Mouse (Mus musculus) embryonic facial prominence, embryonic 11.5 days (tissue): ENCODE measurements around the gene Has1. TPM values are rescaled to one million over a fixed set of nuclear protein-coding genes. Genes with fewer than 3 reads are reported as not detected.

Experiments used
- ATAC-seq: fragments of 200-750 bp; cut with Nextera tagmentation; replicated peaks from 2 replicates; pipeline ENCODE4 v1.8.0; 2017; ENCODE audit warnings: low read depth; ENCODE audit not compliant: insufficient number of reproducible peaks, low FRiP score, low TSS enrichment
- DNase-seq: peaks from one replicate; pipeline ENCODE4 v3.0.0-alpha.2; 2015; ENCODE audit warnings: low spot score
- H3K27ac ChIP-seq: fragments of 300-500 bp; sonication (generic); replicated peaks from 2 replicates; pipeline ENCODE4 v1.5.1; 2014; ENCODE audit warnings: mild to moderate bottlenecking, low read depth, low read length, control low read depth
- H3K27me3 ChIP-seq: fragments of 300-500 bp; sonication (generic); 2 replicates; pipeline ENCODE4 v1.6.1; 2014; ENCODE audit warnings: mild to moderate bottlenecking, low read length, moderate library complexity, mixed read lengths; ENCODE audit not compliant: control insufficient read depth, insufficient read depth
- H3K36me3 ChIP-seq: fragments of 300-500 bp; sonication (generic); replicated peaks from 2 replicates; pipeline ENCODE4 v1.6.1; 2014; ENCODE audit warnings: low read depth, mild to moderate bottlenecking, low read length, moderate library complexity, mixed read lengths; ENCODE audit not compliant: control insufficient read depth, insufficient read depth
- H3K4me1 ChIP-seq: fragments of 300-500 bp; sonication (generic); 2 replicates; pipeline ENCODE4 v1.6.1; 2014; ENCODE audit warnings: low read length, mixed read lengths; ENCODE audit not compliant: control insufficient read depth, insufficient read depth
- H3K4me2 ChIP-seq: fragments of 300-500 bp; sonication (generic); 2 replicates; pipeline ENCODE4 v1.6.1; 2014; ENCODE audit warnings: low read depth, mild to moderate bottlenecking, control low read depth, low read length, moderate library complexity
- H3K4me3 ChIP-seq: fragments of 300-500 bp; sonication (generic); 2 replicates; pipeline ENCODE4 v1.5.1; 2014; ENCODE audit warnings: low read depth, low read length, control low read depth
- H3K9ac ChIP-seq: fragments of 300-500 bp; sonication (generic); replicated peaks from 2 replicates; pipeline ENCODE4 v1.6.1; 2014; ENCODE audit warnings: mild to moderate bottlenecking, control low read depth, low read length
- H3K9me3 ChIP-seq: fragments of 300-500 bp; sonication (generic); replicated peaks from 2 replicates; pipeline ENCODE4 v1.6.1; 2016; ENCODE audit warnings: mild to moderate bottlenecking, low read length, inconsistent platforms, mixed read lengths; ENCODE audit not compliant: control insufficient read depth
- WGBS: fragments of 180-500 bp; shearing (Covaris S2); extraction: QIAGEN DNeasy Blood & Tissue Kit; methylation state at CpG from one replicate; pipeline ENCODE4 v1.1.7; 2014; 5-methylcytosine and 5-hydroxymethylcytosine counted together
- polyA plus RNA-seq: library from polyadenylated mRNA; unstranded; fragments of >200 nt; fragmentation: Nextera tagmentation; extraction: Ambion mirVana; gene quantifications from 2 replicates; pipeline ENCODE4 v1.2.1, GENCODE M21; 2014

Has1 gene
- polyA plus RNA-seq, 1 experiment from 2014 or later: 0.70 TPM

- ATAC-seq (no peak), DNase-seq (no peak)
- peaks cover 6% of the 10 kb centered on the region for H3K36me3 ChIP-seq
- H3K4me1 ChIP-seq: peaks cover under 1% of the 10 kb centered on the region
- H3K4me3 ChIP-seq: no peak overlapping the region
- WGBS: 96% methylated on average over 2 of the region's 2 CpGs
- no peak overlapping the region for H3K9ac ChIP-seq
- no peaks in the 10 kb centered on the region for H3K9me3 ChIP-seq
- H3K4me2 ChIP-seq: no peak overlapping the region
- H3K27ac ChIP-seq: no peak overlapping the region
- H3K27me3 ChIP-seq: no peaks in the 10 kb centered on the region
Measured at GRCm38 (mm10) chr17:17839276-17839675, 15.7 kb downstream of the Has1 start.

DNA sequence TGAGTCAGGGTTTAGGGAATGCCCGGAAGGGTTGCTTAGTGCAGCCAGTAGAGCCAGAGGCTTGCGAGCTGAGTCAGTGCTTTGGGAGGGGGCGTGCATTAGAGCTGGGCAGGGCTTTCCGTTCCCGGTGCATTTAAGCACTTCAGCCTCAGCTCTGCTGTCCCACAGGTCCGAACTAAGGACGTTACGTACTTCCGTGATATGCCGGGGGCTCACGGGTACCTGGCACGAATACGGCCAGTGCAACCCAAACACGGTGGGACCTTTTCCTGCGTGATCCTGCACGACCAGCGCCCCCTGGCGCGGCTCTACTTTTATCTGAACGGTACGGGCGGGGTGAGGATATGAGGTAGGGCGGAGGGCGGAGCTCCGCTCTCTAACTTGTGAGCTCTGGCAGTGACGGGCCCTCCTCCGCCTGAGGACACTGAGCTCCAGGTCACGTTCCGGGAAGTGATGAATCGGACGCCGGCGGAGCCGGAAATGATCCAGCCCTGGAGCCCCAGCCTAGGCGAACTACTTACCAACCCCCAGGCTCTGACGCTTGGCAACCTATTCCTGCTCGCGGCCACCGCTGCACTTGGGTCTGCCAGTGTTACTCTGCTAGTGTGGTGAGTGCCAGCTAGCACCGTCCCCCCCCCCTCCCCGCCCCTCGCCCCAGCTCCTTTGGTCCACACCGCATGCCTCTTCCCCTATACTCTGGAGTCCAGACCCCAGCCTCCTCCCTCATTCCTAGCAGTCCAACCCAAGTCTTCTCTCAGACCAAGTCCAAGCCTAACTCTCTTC is 16.9 kb downstream of the Has1 start:
- Histone ChIP-seq H3K4me2 (peak overlapping the region; percentile 48), H3K9me3 (no peaks in the 10 kb centered on the region), H3K27me3 (no peaks in the 10 kb centered on the region), H3K9ac (peak overlapping the region; percentile 44), H3K36me3 (peaks cover 6% of the 10 kb centered on the region), H3K4me3 (peak overlapping the region; percentile 24), H3K27ac (peak overlapping the region; percentile 38), H3K4me1 (peaks cover 3% of the 10 kb centered on the region)
- ATAC-seq (peak; percentile 93), DNase-seq (peak; percentile 91)
- WGBS: 1% methylated on average over 41 of the region's 43 CpGs

GRCm38 (mm10) chr17:17837426-17837825 is 17.6 kb downstream of the Has1 start:
- no peaks in the 10 kb centered on the region for H3K9me3 ChIP-seq
- no peak for ATAC-seq
- peak; percentile 24 for DNase-seq
- H3K4me1 ChIP-seq: peaks cover 3% of the 10 kb centered on the region
- H3K27ac ChIP-seq: peak overlapping the region; percentile 29; the same call in 1 of the 2 replicates
- WGBS: 7% methylated on average over 13 of the region's 13 CpGs
- peak overlapping the region; percentile 48 for H3K4me2 ChIP-seq
- peak overlapping the region; percentile 24; the same call in 1 of the 2 replicates for H3K4me3 ChIP-seq
- peaks cover 4% of the 10 kb centered on the region for H3K36me3 ChIP-seq
- peak overlapping the region; percentile 30 for H3K9ac ChIP-seq
- H3K27me3 ChIP-seq: no peaks in the 10 kb centered on the region

DNA sequence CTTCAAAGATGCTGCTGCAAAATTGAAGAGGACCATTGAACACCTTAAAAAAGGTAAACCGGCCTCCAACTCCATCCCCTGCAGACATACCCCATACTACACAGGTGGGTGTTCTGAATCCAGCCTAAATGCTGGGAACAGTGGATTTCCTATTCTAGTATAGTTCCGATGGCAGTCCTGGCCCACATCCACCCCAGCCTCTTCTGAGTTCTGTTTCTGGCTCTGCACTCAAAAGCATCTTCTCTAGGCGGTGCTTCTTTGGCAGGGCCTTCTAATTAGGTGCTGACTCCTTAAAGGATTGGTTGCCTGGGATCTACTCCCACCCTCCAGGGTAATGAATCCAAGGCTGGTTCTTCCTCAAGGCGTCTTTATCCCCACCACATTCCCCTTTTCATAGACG is 18.9 kb downstream of the Has1 start:
- Histone ChIP-seq H3K4me1 (peaks cover 6% of the 10 kb centered on the region), H3K36me3 (peaks cover 4% of the 10 kb centered on the region)

GRCm38 (mm10) chr17:17834896-17835295 is 20.1 kb downstream of the Has1 start:
- Histone ChIP-seq H3K36me3 (no peaks in the 10 kb centered on the region; the same call in none of the 2 replicates), H3K27ac (no peak overlapping the region), H3K4me3 (no peak overlapping the region), H3K4me2 (no peak overlapping the region), H3K4me1 (peaks cover 8% of the 10 kb centered on the region), H3K9ac (no peak overlapping the region), H3K27me3 (no peaks in the 10 kb centered on the region), H3K9me3 (no peaks in the 10 kb centered on the region)
- DNase-seq (peak; percentile 68), ATAC-seq (no peak)
- WGBS: 11% methylated on average over 1 of the region's 1 CpGs

More for the DNA sequence above, 18.9 kb downstream of the Has1 start:
- Histone ChIP-seq H3K27ac (no peak overlapping the region), H3K27me3 (no peaks in the 10 kb centered on the region), H3K9ac (no peak overlapping the region), H3K4me3 (no peak overlapping the region), H3K4me2 (no peak overlapping the region), H3K9me3 (no peaks in the 10 kb centered on the region)
- 80% methylated on average over 5 of the region's 5 CpGs for WGBS
- ATAC-seq (no peak), DNase-seq (no peak)

DNA sequence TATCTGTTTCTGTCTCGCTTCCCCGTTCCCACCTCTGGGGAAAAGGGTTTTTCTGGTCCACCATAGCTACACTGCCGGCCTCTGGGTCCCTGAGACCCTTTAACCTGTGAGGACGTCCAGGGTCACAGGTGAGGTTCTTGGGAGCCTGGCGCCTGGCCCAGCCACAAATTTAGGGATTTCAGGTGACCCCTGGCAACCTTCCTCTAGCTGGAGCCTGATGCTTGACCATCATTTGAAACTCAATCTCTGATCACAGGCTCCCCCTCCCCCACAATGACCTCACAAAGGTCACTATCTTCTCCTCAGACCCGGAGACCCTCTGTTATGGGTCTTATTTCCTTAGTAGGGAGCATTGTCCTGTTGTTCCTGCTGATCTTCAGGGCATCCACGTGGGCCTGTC is 24.3 kb downstream of the Has1 start:
- no peak for ATAC-seq
- Histone ChIP-seq H3K9me3 (no peaks in the 10 kb centered on the region), H3K4me3 (peak overlapping the region; percentile 86; the same call in 1 of the 2 replicates), H3K27ac (no peak overlapping the region), H3K4me1 (peaks cover 8% of the 10 kb centered on the region), H3K36me3 (no peaks in the 10 kb centered on the region; the same call in 1 of the 2 replicates), H3K9ac (no peak overlapping the region), H3K27me3 (no peaks in the 10 kb centered on the region), H3K4me2 (peak overlapping the region; percentile 76)
- no peak for DNase-seq
- 58% methylated on average over 7 of the region's 7 CpGs for WGBS

- peak overlapping the region; percentile 88 for H3K9ac ChIP-seq
- peak overlapping the region; percentile 86 for H3K4me3 ChIP-seq
- peak overlapping the region; percentile 11; the same call in 1 of the 2 replicates for H3K27ac ChIP-seq
- H3K36me3 ChIP-seq: no peaks in the 10 kb centered on the region; the same call in 1 of the 2 replicates
- no peak for DNase-seq
- peaks cover 8% of the 10 kb centered on the region for H3K4me1 ChIP-seq
- peak overlapping the region; percentile 76 for H3K4me2 ChIP-seq
- H3K27me3 ChIP-seq: no peaks in the 10 kb centered on the region
- 56% methylated on average over 23 of the region's 23 CpGs for WGBS
- no peak for ATAC-seq
- no peaks in the 10 kb centered on the region for H3K9me3 ChIP-seq
Measured at GRCm38 (mm10) chr17:17829816-17830535, 25.0 kb downstream of the Has1 start.
